Mouse (Mus musculus) testis, adult 2 months (tissue): Measurements from ENCODE around the gene Cpeb2.

Experiments used
- CTCF ChIP-seq: fragments of 200-500 bp; IDR thresholded peaks from 2 replicates; pipeline ENCODE4 v1.5.1; 2012; ENCODE audit warnings: low read depth, mild to moderate bottlenecking, inconsistent platforms, low read length, moderate library complexity; ENCODE audit not compliant: control insufficient read depth, insufficient read depth, insufficient replicate concordance
- POLR2A ChIP-seq: fragments of 200-500 bp; IDR thresholded peaks from 2 replicates; pipeline ENCODE4 v1.6.1; 2012; ENCODE audit warnings: low read depth, mild to moderate bottlenecking, inconsistent platforms, low read length, moderate library complexity; ENCODE audit not compliant: control insufficient read depth

GRCm38 (mm10) chr5:43206495-43207053, 26.4 kb upstream of the Cpeb2 start:
- TF ChIP-seq POLR2A = no peak
- TF ChIP-seq CTCF = no peak
